Mouse (Mus musculus): ENCODE data around the gene Skap2. TPM values are rescaled to one million over a fixed set of nuclear protein-coding genes. Genes with fewer than 3 reads are reported as not detected.

Skap2 gene
- 80.7 TPM for polyA plus RNA-seq (2014; fragmentation: Illumina TruSeq; extraction: RNeasy Lipid Tissue Mini Kit (QIAGEN cat#74804); ENCODE audit: low read depth, low replicate concordance)

GRCm38 (mm10) chr6:52012409-52013244, at the start of gene Skap2:
TSS of gene Skap2 (minus strand) at chr6:52012549.

Other genes with a start within 250 kb of the Skap2 start
- 0.93 TPM for gene Hoxa1, start 145.8 kb upstream of the Skap2 start, polyA plus RNA-seq (2014; fragmentation: Illumina TruSeq; extraction: RNeasy Lipid Tissue Mini Kit (QIAGEN cat#74804); ENCODE audit: low read depth, low replicate concordance)
- 1.5 TPM for gene Hoxa2, start 152.3 kb upstream of the Skap2 start, polyA plus RNA-seq (2014; fragmentation: Illumina TruSeq; extraction: RNeasy Lipid Tissue Mini Kit (QIAGEN cat#74804); ENCODE audit: low read depth, low replicate concordance)
- not detected for gene 5730596B20Rik, start 164.9 kb upstream of the Skap2 start, polyA plus RNA-seq (2014; fragmentation: Illumina TruSeq; extraction: RNeasy Lipid Tissue Mini Kit (QIAGEN cat#74804); ENCODE audit: low read depth, low replicate concordance)
- gene Hoxa4, start 179.2 kb upstream of the Skap2 start, polyA plus RNA-seq (2014; fragmentation: Illumina TruSeq; extraction: RNeasy Lipid Tissue Mini Kit (QIAGEN cat#74804); ENCODE audit: low read depth, low replicate concordance) = 0.47 TPM
- 11.8 TPM for gene Hoxa5, start 192.0 kb upstream of the Skap2 start, polyA plus RNA-seq (2014; fragmentation: Illumina TruSeq; extraction: RNeasy Lipid Tissue Mini Kit (QIAGEN cat#74804); ENCODE audit: low read depth, low replicate concordance)
- not detected for gene Hoxa6, start 196.2 kb upstream of the Skap2 start, polyA plus RNA-seq (2014; fragmentation: Illumina TruSeq; extraction: RNeasy Lipid Tissue Mini Kit (QIAGEN cat#74804); ENCODE audit: low read depth, low replicate concordance)
- 3.1 TPM for gene Hoxa3, start 200.8 kb upstream of the Skap2 start, polyA plus RNA-seq (2014; fragmentation: Illumina TruSeq; extraction: RNeasy Lipid Tissue Mini Kit (QIAGEN cat#74804); ENCODE audit: low read depth, low replicate concordance)
- not detected for gene Gm28308, start 200.8 kb upstream of the Skap2 start, polyA plus RNA-seq (2014; fragmentation: Illumina TruSeq; extraction: RNeasy Lipid Tissue Mini Kit (QIAGEN cat#74804); ENCODE audit: low read depth, low replicate concordance)
- gene Hoxa7, start 209.3 kb upstream of the Skap2 start, polyA plus RNA-seq (2014; fragmentation: Illumina TruSeq; extraction: RNeasy Lipid Tissue Mini Kit (QIAGEN cat#74804); ENCODE audit: low read depth, low replicate concordance) = 9.6 TPM
- gene Hoxa9, start 218.5 kb upstream of the Skap2 start, polyA plus RNA-seq (2014; fragmentation: Illumina TruSeq; extraction: RNeasy Lipid Tissue Mini Kit (QIAGEN cat#74804); ENCODE audit: low read depth, low replicate concordance) = 1.1 TPM
- gene Hoxa10, start 228.3 kb upstream of the Skap2 start, polyA plus RNA-seq (2014; fragmentation: Illumina TruSeq; extraction: RNeasy Lipid Tissue Mini Kit (QIAGEN cat#74804); ENCODE audit: low read depth, low replicate concordance) = 1.0 TPM
- not detected for gene Hoxa11, start 233.3 kb upstream of the Skap2 start, polyA plus RNA-seq (2014; fragmentation: Illumina TruSeq; extraction: RNeasy Lipid Tissue Mini Kit (QIAGEN cat#74804); ENCODE audit: low read depth, low replicate concordance)
- not detected for gene Hoxa13, start 248.3 kb upstream of the Skap2 start, polyA plus RNA-seq (2014; fragmentation: Illumina TruSeq; extraction: RNeasy Lipid Tissue Mini Kit (QIAGEN cat#74804); ENCODE audit: low read depth, low replicate concordance)